Mouse (Mus musculus) lung, postnatal 25 days (tissue): ENCODE data around the gene Unc80.
"Not testable (repeated sequence)": the region's sequence is repeated elsewhere in the genome, so short reads cannot be mapped to it uniquely, and the experiment has no call there.

ENCODE experiments used
- DNase-seq: peaks from one replicate; pipeline ENCODE4 v3.0.0; 2022; ENCODE audit warnings: low spot score

Unc80 gene

DNA sequence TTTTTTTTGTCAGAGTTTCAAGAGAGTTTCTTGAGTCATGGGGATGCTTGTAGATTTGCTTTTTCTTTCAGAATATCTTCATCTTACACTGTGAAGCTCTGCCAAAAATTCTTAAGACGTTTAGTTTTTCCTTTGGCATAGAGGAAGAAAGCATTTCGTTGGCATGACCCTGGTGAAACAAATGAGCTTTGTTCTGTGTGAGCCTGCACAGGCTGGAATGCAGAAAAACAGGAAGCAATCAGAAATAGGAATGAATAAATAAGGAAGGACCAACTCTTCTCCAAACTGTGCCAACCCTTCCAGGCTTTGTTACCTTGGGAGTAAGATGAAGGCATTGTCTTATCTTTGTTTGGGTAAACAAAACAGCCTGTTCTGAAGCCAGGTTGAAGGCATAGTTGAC, 149.0 kb downstream of the Unc80 start:
- DNase-seq = no peak

GRCm38 (mm10) chr1:66638177-66638576, 170.0 kb downstream of the Unc80 start:
- DNase-seq = no peak

DNA sequence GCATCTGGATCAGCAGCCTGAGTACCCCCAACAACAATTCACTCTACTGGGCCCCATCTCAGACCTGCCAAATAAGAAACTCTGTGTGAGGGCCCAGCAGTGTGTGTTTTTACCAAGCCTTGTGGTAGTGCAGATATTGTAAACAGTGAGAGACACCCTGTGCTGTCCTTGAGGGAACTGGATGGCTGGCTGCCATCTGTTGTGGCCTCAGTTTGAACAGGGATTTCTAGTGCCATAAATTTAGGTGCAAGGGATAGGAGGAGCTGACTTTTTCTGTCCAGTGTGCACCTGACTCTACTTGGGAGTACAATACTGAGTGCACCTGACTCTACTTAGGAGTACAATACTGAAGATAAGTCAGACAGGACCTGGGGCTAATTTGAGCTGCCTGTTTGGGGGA, 178.7 kb downstream of the Unc80 start:
- DNase-seq = no peak

- no peak for DNase-seq
Measured at GRCm38 (mm10) chr1:66649568-66649967, 181.4 kb downstream of the Unc80 start.

GRCm38 (mm10) chr1:66650006-66650405, 181.8 kb downstream of the Unc80 start:
- no peak for DNase-seq

DNA sequence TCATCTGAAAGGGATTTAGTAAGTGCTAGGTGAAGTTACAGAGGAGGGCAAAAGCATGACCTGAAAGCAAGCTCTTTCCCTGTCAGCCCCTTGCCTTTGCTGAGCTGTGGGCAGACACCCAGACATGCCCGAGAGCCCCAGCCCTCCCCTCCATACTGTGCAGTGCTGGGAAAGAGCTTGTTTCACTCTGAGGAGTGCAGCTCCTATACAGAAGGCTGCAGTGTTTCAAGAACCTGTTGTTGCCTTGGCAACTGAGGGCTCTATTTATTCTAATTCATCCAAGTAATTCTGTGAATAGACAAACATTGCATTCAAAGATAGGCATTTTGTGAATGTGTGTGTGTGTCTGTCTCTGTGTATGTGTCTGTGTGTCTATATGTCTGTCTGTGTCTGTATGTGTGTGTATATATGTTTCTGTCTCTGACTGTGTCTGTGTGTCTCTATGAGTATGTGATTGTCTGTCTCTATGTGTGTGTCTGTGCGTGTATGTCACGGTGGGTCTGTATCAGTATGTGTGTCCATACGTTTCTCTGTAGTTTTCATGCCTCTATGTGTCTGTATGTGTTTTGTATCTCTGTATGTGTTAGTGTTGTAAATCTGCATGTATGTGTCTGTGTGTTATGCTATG, 187.1 kb downstream of the Unc80 start:
- no peak for DNase-seq

DNA sequence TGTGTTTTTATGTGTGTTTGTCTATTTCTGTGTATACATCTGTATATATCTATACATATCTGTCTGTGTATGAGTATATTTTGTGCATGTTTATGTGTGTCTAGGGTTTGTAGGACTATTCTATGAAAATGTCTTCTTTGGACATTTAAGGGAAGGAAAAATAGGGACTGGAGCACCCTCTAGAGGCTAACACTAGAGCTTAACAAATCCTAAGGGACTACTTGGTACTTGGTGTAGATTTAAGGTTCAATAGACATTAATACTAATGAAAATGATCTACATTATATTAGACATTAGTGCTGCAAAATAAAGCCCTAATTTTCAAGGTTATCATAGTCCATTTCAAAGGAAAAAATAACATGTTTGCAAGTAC, 187.6 kb downstream of the Unc80 start:
- no peak for DNase-seq

- no peak for DNase-seq
Measured at GRCm38 (mm10) chr1:66671475-66671874, 203.3 kb downstream of the Unc80 start.

GRCm38 (mm10) chr1:66672812-66673211, 204.6 kb downstream of the Unc80 start:
- DNase-seq = no peak

DNA sequence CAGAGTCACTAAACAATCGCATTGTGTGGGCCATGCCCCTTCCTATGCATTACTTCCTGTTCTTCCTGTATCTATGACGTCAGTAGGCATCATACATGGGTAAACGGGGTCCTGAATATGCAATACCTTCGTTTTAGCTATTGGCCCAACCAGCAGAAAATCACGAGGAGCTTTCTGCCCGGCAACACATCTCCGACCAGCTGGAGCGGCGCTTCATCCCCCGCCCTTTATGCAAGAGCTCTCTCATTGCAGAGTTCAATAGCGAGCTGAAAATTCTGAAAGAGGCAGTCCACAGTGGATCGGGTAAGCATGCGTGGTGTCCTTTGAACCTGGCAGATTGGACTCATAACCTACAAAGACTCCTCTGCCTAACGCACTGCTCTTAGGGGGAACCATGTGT, 209.8 kb downstream of the Unc80 start:
- no peak for DNase-seq

DNA sequence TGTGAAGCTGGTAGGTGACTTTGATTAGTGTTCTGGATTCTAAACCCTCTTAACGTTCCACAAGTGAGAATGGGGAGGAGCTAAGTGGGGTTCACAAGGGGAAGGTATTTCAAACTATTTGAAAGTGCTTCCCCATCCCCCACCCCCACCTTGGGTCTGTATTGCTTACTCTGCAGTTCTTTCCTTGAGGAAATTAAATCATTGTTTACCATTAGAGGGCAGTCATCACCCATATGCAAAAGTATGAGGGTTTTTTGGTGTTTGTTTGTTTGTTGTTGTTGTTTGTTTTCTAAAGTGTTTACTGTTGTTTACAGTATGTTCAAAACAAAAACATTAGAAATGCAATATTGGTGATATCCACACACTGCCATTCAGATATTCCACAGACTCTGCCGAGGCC, 210.5 kb downstream of the Unc80 start:
- no peak for DNase-seq

DNA sequence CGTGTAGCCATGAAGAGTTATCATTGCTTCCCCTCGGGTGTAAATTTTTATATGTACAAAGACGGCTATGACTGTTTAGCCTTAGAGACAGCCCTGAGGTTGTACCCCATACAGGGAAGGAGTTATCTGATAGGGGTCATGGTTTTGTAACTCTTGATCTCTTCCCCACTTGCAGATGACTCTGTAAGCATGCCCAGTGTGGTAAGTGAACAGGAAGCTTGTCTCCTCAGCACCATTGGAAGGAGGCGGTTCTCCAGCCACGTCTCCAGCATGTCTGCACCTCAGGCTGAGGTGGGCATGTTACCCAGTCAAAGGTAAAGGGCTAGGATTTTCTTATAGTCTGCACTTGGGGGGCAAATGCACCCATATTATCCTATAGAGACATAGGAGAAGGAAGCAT, 214.8 kb downstream of the Unc80 start:
- DNase-seq = no peak

- DNase-seq = no peak
Measured at GRCm38 (mm10) chr1:66691772-66692171, 223.6 kb downstream of the Unc80 start.

- DNase-seq = no peak
Measured at GRCm38 (mm10) chr1:66692308-66692707, 224.1 kb downstream of the Unc80 start.

- no peak for DNase-seq
Measured at GRCm38 (mm10) chr1:66692780-66693392, 224.7 kb downstream of the Unc80 start.

DNA sequence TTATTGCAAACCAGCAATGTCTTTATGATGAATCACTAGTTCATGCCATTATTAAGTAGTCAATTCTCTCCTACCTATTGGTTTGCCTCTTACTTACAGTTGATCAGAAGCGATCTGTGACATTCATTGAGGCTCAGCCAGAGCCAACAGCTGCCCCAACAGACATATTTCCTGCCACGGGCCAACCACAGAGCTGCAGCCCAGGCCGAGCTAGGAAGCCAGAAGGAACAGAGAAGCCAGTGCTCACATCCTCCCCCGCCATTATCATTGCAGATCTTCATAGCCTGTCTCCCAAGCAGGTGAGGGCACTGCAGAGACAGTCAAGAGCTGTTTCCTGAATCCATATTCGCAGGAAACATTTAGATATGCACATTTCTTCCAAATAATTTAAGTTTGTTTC, 226.1 kb downstream of the Unc80 start:
- no peak for DNase-seq

DNA sequence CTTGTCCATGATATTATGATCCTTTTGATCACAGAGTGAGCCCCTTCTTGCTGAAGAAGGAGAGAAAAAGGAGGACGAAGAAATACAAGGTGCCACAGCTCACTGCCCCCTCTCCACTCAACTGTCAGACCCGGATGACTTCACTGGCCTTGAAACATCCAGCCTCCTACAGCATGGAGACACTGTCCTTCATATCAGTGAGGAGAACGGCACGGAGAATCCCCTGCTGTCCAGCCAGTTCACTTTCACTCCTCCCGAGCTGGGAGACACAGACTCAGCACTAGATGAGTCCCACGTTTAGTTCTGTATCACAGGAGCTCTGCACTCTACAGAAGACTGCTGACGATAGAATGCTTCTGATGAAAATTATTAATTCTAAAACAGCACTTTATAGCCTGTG, 227.1 kb downstream of the Unc80 start:
- no peak for DNase-seq

DNA sequence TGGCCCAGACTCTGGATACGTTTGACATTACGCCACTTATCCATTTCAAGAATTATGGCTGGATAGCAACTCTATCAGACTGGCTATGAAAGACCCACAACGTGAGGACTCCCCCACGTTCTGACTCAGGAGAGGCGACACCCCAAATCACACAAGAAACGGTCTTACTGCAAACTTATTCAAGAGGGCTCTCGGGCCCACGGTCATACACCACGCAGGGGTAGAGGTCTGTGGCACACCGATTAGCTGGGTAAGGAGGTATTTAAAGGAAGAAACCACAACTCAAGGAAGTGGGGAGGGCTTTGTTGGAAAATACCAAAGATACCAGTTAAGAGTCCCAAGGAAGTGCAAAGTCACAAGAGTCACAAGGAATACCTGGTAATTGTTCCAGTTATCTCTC, 231.5 kb downstream of the Unc80 start:
- not testable (repeated sequence) for DNase-seq

DNA sequence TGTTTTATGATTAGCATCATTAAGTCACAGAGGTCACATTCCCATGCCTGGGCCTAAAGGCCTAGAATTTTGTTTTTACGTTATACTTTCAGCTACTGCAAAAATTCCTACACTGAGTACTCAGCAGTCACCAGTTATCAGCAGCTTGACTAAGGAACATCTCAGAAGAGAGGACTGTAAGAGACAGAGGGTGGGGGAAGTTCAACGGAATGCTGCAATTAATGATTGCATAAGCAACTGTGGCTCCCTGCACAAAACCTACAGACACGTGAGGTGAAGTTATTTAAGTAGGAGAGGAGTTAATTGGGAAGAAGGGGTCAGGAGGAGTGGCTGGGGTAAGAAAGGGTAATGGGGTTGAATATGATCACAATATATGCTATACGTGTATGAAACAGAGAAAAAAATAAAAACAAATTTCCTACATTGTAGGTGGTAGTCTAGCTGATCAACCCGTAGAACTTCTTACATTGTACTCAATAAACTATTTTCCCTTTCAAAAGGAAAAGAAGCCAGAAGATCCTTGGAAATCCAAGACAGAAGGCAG, 232.1 kb downstream of the Unc80 start:
- no peak for DNase-seq

GRCm38 (mm10) chr1:66700693-66701575, 232.8 kb downstream of the Unc80 start, which contains the start of gene Rpe:
TSS of gene Rpe (plus strand) at chr1:66700831.
- peak; percentile 94 for DNase-seq

GRCm38 (mm10) chr1:66701576-66701940, 233.4 kb downstream of the Unc80 start:
- DNase-seq = peak; percentile 12

DNA sequence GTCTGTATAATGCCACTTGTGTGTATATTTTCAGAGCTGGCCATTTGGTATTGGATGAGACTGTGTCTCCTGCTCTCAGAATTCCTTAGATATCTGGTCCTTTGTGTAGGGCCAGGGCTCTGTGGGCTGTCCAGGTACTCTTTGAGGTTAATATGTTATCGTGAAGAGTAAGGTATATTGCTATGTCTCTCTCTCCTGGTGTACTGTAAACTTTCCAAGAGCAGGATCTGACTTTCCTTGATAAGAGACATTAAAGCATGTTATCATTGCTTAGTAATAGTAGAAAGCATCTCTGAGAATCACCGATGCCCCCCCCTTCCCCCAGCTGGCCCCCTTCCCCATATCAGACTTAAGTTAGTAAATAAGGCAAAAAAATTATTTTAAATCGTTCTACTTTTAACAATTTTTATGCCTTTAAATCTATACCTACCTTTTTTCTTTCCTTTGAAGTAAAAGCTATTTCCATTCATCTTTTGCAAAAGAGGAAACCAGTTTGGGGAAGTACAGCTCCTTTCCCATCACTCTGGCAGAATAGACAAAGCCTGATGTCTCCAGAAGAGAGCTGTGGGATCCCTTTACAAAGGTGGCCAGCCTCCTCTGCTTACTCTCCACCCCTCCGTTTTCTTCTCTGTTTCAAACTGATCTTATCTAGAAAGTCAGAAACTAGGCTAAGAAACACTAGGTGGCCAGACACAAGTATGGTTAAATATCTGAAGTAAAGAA, 234.6 kb downstream of the Unc80 start:
- DNase-seq = no peak
